Mouse (Mus musculus) bone marrow, adult 2 months (tissue): ENCODE data around the gene Olfr128.
"Not testable (repeated sequence)": the region's sequence is repeated elsewhere in the genome, so short reads cannot be mapped to it uniquely, and the experiment has no call there.

Experiments
- CTCF ChIP-seq: fragments of 200-500 bp; IDR thresholded peaks from 2 replicates; pipeline ENCODE4 v1.5.1; 2011; ENCODE audit warnings: low read length, control low read depth; ENCODE audit not compliant: control insufficient read depth, insufficient read depth
- POLR2A ChIP-seq: fragments of 200-500 bp; IDR thresholded peaks from 2 replicates; pipeline ENCODE4 v1.6.1; 2011; ENCODE audit warnings: low read depth, mild to moderate bottlenecking, control low read depth, low read length, borderline replicate concordance; ENCODE audit not compliant: control insufficient read depth

DNA sequence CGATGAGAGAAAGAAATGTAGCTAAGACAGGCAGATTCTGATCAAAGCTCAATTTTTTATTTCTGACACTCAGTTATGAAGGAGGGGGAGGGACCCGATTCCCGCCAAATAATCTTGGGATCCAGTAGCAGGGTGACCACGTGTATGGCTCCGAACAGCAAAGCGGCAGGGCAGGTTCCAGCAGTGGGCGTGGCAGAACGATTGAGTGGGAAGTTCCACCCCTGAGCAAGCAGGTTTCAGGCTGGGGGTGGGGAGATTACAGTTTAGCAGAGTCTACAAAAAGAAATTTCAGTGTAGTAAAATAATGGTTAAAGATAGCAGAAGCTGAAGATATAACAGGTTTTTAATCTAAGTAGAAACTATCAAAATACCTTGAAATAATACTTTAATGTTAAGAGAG lies 13.5 kb upstream of the Olfr128 start:
- TF ChIP-seq POLR2A, CTCF: not testable (repeated sequence)
